Mouse (Mus musculus): ENCODE measurements at regions not wholly inside any gene's neighbourhood (a gene's known extent, or its start where the extent isn't known, plus 50 kb on each side); places are given as distances from the start of the nearest gene placed in this dataset.

- DNase-seq (ENCODE audit: low read depth): no peak
These were observed 55.1 kb upstream of the Pcbd1 start for GRCm38 (mm10) chr10:61034056-61034455.

GRCm38 (mm10) chr10:61028598-61028997, 60.5 kb upstream of the Pcbd1 start:
- DNase-seq (ENCODE audit: low read depth): no peak

DNA sequence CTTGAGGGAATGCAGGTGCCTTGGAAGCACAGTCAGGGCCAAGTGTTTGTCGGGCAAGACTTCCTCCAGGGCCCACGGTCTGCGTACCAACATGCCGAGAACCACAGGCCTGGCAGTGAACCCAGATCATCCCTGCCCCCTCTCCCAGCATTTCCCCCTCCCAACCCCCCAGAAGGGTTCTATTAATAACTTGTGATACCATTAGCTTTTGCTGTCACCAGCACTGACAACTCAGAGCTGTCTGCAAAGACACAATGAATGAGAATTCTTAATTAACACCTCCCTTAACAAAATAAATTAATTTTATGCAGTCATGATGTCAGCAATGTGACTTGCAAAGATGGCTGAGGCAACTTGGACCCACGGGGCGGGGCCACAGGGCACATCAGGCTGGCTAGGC, 61.9 kb upstream of the Pcbd1 start:
- no peak for DNase-seq (ENCODE audit: low read depth)

- no peak for DNase-seq (ENCODE audit: low read depth)
These were observed 64.1 kb upstream of the Pcbd1 start for GRCm38 (mm10) chr10:61025061-61025460.

DNA sequence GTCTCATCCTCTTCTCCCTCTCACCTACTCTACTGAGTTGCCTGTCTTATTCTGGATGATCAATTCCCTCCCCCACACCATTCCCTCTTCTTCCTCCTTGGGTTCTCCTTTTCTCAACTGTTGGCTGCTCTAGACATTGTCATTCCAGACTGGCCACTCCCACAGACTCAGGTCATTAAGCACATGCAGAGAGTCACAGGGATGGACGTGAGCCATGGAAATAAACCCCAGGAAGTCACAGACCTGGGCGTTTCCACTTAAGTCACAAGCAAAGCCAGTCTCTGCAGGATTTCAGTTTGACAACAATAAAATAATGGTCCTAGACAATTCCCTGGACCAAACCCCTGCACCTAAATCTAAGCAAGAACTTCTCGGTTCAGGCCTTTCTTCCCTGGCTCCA, 65.0 kb upstream of the Pcbd1 start:
- no peak for DNase-seq (ENCODE audit: low read depth)

DNA sequence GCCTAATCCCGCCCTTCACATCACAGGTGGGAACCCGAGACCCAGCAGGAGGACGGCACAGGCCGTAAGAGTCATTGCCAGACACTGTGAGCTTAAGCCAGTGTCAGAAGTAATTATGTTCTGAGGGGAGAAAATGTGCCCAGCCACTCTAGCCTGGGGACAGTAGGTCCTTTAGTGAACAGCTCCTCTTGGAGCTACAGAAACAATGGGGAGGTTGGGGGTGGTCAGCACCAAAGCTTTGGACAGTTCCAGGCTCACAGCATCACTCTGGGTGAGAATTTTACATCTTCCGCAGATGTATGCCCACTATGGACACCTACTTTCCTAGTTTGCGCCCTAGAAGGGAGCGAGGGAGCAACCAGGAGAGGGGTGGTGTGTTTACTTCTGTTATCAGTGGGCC, 65.7 kb upstream of the Pcbd1 start:
- DNase-seq (ENCODE audit: low read depth): peak; percentile 65

DNA sequence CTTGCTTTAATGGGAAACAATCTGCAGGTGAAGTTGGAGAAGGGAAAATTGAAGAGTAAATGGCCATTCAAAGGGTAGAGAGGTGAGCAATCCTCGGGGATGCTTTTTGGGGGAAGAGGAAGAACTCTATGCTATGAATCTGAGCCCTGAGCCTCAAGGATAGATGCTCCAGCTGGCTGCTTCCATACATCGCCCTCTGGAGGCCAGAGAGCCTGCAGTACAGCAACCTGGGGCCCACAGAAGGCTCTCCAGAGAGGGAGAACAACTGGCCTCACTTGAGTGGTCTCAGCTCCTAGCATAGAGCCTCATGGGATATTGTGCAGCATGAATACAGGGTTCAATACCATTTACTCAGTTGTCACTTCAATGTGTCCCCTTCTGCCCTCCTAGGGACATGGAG, 69.6 kb upstream of the Pcbd1 start:
- DNase-seq (ENCODE audit: low read depth): peak; percentile 15

- DNase-seq (ENCODE audit: low read depth): no peak
These were observed 76.9 kb upstream of the Pcbd1 start for GRCm38 (mm10) chr10:61012199-61012695.

DNA sequence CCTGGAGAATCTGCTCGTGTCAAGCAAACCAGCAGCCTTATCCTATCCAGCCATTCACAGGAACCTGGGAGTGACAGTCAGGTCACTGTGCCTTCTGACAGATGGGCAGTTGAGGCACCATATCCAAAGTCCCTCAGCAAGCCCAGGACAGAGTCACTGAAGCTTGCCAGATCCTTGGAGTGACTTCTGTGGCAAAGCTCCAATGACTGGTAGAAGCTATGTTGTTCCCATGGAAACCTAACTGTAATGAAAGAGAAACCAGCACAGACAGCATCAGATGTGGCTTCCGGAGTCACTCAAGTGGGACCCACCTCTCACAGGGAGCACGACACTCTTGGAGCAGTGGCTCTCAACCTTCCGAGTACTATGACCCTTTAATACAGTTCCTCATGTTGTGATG, 78.4 kb upstream of the Pcbd1 start:
- DNase-seq (ENCODE audit: low read depth): no peak

DNA sequence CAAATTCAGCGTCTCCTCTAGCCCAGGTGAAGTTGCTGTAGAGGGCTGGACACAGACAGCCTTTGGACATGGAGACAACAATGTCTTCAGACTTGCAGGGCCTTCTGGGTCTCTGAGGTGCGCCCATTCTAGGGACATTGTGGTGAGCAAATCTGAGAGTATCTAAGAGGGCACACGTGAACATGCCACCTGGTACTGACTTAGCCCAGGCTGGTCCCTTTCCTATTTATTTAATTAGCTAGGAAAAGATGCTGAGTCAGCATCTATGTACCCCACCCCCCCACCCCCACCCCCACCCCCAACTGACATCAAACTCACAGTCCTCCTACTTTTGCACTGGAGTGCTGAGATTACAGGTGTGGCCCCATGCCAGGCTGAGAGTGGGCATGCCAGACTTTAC, 81.7 kb upstream of the Pcbd1 start:
- DNase-seq (ENCODE audit: low read depth): no peak

DNA sequence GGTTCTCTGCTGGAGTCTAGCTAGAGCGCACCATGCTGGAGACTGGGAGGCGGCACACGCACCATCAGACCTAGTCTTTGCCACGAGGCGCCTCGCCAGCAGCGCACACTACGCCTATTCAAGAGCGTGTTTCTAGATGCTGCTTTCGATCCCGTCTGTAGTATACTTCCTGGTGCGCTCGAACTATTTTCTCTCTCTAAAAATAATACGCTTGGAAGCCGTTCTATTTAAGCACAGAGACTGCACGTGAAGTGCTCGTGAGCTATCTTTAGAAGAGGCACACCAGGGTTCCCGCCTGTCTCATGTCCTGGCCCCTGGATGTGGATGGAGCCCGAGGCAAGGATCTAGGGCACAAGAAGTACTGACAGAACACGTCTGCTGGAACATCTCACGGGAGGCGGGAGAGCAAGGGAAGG, 87.4 kb upstream of the Pcbd1 start:
- DNase-seq (ENCODE audit: low read depth): no peak

DNA sequence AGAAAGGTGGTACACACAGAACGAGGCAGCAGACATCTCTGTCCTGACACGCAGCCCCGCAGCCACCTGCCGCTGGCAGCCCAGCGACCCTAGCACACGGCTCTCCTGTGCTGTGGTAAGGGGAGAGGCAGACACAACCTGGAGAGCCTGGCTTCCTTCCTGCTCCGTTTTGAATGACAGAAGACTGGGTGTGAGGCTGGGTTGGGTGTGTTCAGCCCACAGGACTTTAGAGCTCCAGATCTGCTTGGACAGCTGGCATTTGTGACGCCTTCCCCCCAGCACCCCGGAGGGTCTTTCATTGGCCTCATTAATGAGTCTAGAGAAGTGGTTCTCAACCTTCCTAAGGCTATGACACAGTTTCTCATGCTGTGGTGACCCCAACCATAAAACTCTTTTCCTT, 91.7 kb upstream of the Pcbd1 start:
- DNase-seq (ENCODE audit: low read depth): no peak

DNA sequence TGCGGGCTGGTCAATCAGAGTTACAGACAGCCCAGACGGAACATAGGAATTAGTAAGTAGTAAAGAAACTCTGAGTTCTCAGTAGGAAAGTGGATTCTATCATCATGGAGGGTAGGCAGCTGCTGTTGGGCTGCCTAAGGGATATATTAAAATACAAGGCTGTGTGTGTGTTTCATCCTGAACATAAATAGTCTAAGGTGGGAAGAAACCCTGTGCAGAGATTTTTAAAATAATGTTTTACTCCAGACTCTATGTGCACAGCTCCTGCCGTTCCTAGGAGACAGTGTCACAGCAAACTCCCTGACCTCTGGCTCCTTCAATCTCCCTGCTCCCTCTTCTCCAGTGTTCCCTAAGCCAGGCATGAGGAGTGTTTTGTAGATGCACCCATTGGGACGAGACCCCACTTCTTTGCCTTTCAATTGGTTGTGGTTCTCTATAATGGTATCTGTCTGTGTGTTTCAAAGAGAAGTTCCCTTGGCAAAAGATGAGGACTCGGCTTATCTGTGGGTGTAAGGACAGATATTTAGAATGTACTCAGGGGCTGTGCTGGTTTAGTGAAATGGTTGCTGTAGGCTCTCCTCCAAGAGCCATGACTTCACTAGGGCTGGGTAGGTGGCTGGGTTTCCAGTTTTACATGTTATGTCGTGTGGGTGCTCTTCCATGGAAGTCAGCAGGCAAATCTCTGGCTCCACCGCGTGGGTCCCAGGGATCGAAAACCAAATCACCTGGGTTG, 93.1 kb upstream of the Pcbd1 start:
- DNase-seq (ENCODE audit: low read depth): no peak

- DNase-seq (ENCODE audit: low read depth): peak; percentile 39
These were observed 104.0 kb upstream of the Pcbd1 start for GRCm38 (mm10) chr10:60985109-60985576.

GRCm38 (mm10) chr10:60981770-60982169, 107.4 kb upstream of the Pcbd1 start:
- no peak for DNase-seq (ENCODE audit: low read depth)

- no peak for DNase-seq (ENCODE audit: low read depth)
These were observed 115.5 kb upstream of the Pcbd1 start for GRCm38 (mm10) chr10:60973615-60974014.

DNA sequence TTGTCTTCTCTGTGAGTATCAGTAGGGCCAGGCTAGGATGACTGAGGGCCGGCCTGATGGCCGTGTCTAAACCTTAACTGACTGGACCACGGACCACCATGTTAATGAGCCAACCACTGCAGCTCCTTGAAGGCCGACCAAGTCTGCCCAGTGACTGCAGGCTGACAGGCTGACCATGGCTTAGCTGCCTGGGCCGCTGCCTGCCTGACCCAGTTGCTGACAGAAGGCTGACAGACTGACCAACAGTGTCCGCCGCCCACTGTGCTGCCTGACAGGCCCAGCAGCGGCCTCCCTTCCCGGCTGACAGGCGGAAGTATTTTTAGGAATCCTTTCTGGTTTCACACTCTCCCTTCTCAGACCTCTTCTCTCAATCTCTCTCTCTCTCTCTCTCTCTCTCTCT, 124.3 kb upstream of the Pcbd1 start:
- no peak for DNase-seq (ENCODE audit: low read depth)

GRCm38 (mm10) chr10:60957820-60958233, 126.4 kb upstream of the Unc5b start:
- DNase-seq (ENCODE audit: low read depth): peak; percentile 28

DNA sequence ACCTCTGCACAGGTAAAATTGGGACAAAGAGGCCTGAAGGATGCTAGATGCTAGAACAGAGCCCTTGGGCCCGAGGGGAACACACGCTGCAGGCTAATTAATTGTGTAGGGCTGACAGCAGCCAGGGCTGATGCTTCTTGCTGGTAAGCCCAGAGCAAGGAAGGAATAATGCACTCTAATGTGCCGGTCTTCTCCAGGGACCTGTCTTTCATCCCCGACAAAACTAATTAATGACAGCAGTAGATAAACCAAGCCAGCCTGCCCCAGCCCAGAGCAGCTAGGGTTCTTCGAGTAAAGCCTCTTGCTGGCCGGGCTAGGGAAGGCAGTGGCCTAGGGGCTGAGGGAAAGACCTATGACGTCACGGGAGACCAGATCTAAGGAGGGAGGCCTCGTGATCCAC, 124.1 kb upstream of the Unc5b start:
- no peak for DNase-seq (ENCODE audit: low read depth)

- no peak for DNase-seq (ENCODE audit: low read depth)
These were observed 121.1 kb upstream of the Unc5b start for GRCm38 (mm10) chr10:60952495-60952894.

GRCm38 (mm10) chr10:60948983-60949677, 117.7 kb upstream of the Unc5b start:
- DNase-seq (ENCODE audit: low read depth): no peak

- no peak for DNase-seq (ENCODE audit: low read depth)
These were observed 111.7 kb upstream of the Unc5b start for GRCm38 (mm10) chr10:60943074-60943473.

GRCm38 (mm10) chr10:60938749-60939148, 107.4 kb upstream of the Unc5b start:
- DNase-seq (ENCODE audit: low read depth): no peak

DNA sequence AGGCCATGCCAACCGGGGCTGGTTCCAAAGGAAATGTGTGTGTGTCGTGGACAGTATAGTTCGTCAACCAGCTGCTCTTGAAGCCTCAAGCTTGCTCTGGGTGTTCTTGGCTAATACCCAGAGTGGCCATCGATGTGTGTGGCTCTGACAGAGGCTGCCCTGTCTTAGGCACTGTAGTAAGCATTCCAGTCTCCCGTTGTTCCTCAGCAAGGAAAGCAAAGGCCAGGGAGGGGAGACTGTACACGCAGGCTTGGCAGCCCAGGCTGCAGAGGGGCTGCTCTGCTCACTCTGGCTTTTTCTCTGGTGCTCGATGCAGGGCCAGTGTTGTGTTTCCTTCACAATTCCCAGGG, 106.1 kb upstream of the Unc5b start:
- no peak for DNase-seq (ENCODE audit: low read depth)
